Comparison of ENCODE assay signal across 13 mouse cellular contexts in genomic region chr2:27209370-27209769, GRCm38 (mm10). TPM values are rescaled to one million over a fixed set of nuclear protein-coding genes. Genes with fewer than 3 reads are reported as not detected.
DNase-seq lines count a peak whose midpoint lies in the region; ATAC-seq and TF ChIP-seq lines count a peak whose summit lies in the region.
"Had no signal": no experiment of that assay in that cellular context is flagged by ENCODE, and none has a peak within 500 bp of the region (broad histone marks: within the 10 kb centered on the region; RNA-seq: fewer than 3 reads in every experiment).

No protein-coding gene starts in this region.

- peaks cover 17% of the 10 kb centered on the region; the same call in 1 of the 2 replicates for H3K27me3 ChIP-seq in heart, embryonic 10.5 days (ENCODE audit: insufficient read depth, poor library complexity, severe bottlenecking)
- H3K27me3 ChIP-seq in lung, embryonic 14.5 days (ENCODE audit: insufficient read depth, low read length): no peaks in the 10 kb centered on the region
- H3K27me3 ChIP-seq in heart, embryonic 15.5 days: no peaks in the 10 kb centered on the region
- no peaks in the 10 kb centered on the region for H3K27me3 ChIP-seq in limb, embryonic 13.5 days

- no peaks in the 10 kb centered on the region for H3K36me3 ChIP-seq in heart, embryonic 10.5 days
- H3K36me3 ChIP-seq in lung, embryonic 14.5 days (ENCODE audit: insufficient read depth): no peaks in the 10 kb centered on the region
- H3K36me3 ChIP-seq in heart, embryonic 15.5 days: no peaks in the 10 kb centered on the region
- no peaks in the 10 kb centered on the region for H3K36me3 ChIP-seq in limb, embryonic 13.5 days

- no peaks in the 10 kb centered on the region for H3K9me3 ChIP-seq in heart, embryonic 10.5 days
- H3K9me3 ChIP-seq in lung, embryonic 14.5 days (ENCODE audit: low read depth, low read length): no peaks in the 10 kb centered on the region
- no peaks in the 10 kb centered on the region for H3K9me3 ChIP-seq in heart, embryonic 15.5 days (replicated peaks)
- no peaks in the 10 kb centered on the region for H3K9me3 ChIP-seq in limb, embryonic 13.5 days

- no peak overlapping the region for H3K9ac ChIP-seq in lung, embryonic 14.5 days
- no peak overlapping the region for H3K9ac ChIP-seq in heart, embryonic 15.5 days
- no peak overlapping the region for H3K9ac ChIP-seq in limb, embryonic 13.5 days

- 75% methylated on average over 9 of the region's 9 CpGs for WGBS in heart, embryonic 10.5 days
- WGBS in lung, embryonic 14.5 days: 53% methylated on average over 9 of the region's 9 CpGs
- 62% methylated on average over 9 of the region's 9 CpGs for WGBS in lung, adult 2 months
- 49% methylated on average over 9 of the region's 9 CpGs for WGBS in heart, embryonic 15.5 days
- WGBS in limb, embryonic 13.5 days: 50% methylated on average over 9 of the region's 9 CpGs

- ATAC-seq in lung, embryonic 14.5 days (ENCODE audit: insufficient read depth): 0 out of 2 replicates have a peak, but pooled peaks have one; percentile 16
- no peak for ATAC-seq in heart, embryonic 15.5 days (replicated peaks; ENCODE audit: insufficient number of reproducible peaks, insufficient read depth, low FRiP score, low read depth)
- ATAC-seq in limb, embryonic 13.5 days (ENCODE audit: low FRiP score, low read depth): no peak; the same call in 1 of the 2 replicates
- ATAC-seq: lung, postnatal 0 days had no signal

- peak overlapping the region; percentile 90 for H3K27ac ChIP-seq in heart, embryonic 10.5 days
- peak overlapping the region; percentile 3; the same call in 1 of the 2 replicates for H3K27ac ChIP-seq in lung, embryonic 14.5 days (ENCODE audit: low read depth)
- H3K27ac ChIP-seq in heart, embryonic 15.5 days: peak overlapping the region; percentile 84
- peak overlapping the region; percentile 44; the same call in 1 of the 2 replicates for H3K27ac ChIP-seq in limb, embryonic 13.5 days
- H3K27ac ChIP-seq: layer of hippocampus, adult 2 months had no signal

- no peak for TF ChIP-seq POLR2A in lung, adult 2 months (IDR thresholded peaks at IDR 0.05; ENCODE audit: borderline replicate concordance, extremely low read depth, low read depth, low read length)

- DNase-seq in heart, embryonic 10.5 days (ENCODE audit: low spot score): no peak
- DNase-seq in heart, postnatal 4 days: no peak
- DNase-seq in lung, embryonic 14.5 days: no peak
- DNase-seq in lung, adult 2 months: no peak
- no peak for DNase-seq in urinary bladder, postnatal 4 days (ENCODE audit: low spot score in 2 of 2)
- DNase-seq in retina, embryonic 14.5 days (ENCODE audit: low spot score): no peak
- DNase-seq: cerebellum, adult 9-10 months; right cerebral cortex, postnatal 25 days had no signal

- H3K4me3 ChIP-seq in heart, embryonic 10.5 days: peak overlapping the region; percentile 27; the same call in 1 of the 2 replicates
- H3K4me3 ChIP-seq in lung, embryonic 14.5 days (ENCODE audit: low read depth, low read length): no peak overlapping the region
- no peak overlapping the region for H3K4me3 ChIP-seq in lung, adult 2 months (replicated peaks; ENCODE audit: extremely low read depth, low read depth, low read length)
- no peak overlapping the region for H3K4me3 ChIP-seq in heart, embryonic 15.5 days
- H3K4me3 ChIP-seq in limb, embryonic 13.5 days: no peak overlapping the region
- H3K4me3 ChIP-seq: layer of hippocampus, adult 2 months; myocyte had no signal

- H3K4me2 ChIP-seq in lung, embryonic 14.5 days: no peak overlapping the region
- H3K4me2 ChIP-seq in heart, embryonic 15.5 days: peak overlapping the region; percentile 12
- no peak overlapping the region for H3K4me2 ChIP-seq in limb, embryonic 13.5 days (replicated peaks)

- TF ChIP-seq CTCF in lung, embryonic 14.5 days (IDR thresholded peaks at IDR 0.05; ENCODE audit: low read depth): no peak
- no peak for TF ChIP-seq CTCF in lung, adult 2 months (IDR thresholded peaks at IDR 0.05; ENCODE audit: insufficient read depth, low read length)

- H3K4me1 ChIP-seq in heart, embryonic 10.5 days: peaks cover 82% of the 10 kb centered on the region
- H3K4me1 ChIP-seq in lung, embryonic 14.5 days (ENCODE audit: insufficient read depth): peaks cover 15% of the 10 kb centered on the region
- H3K4me1 ChIP-seq in lung, adult 2 months (ENCODE audit: control insufficient read depth, insufficient read depth, low read length): peaks cover 6% of the 10 kb centered on the region
- H3K4me1 ChIP-seq in heart, embryonic 15.5 days (replicated peaks): peaks cover 83% of the 10 kb centered on the region
- H3K4me1 ChIP-seq in limb, embryonic 13.5 days: peaks cover 52% of the 10 kb centered on the region

RNA-seq across cellular contexts. Expression of gene Sardh, which starts 38.8 kb away (rescaled TPM):
- polyA plus RNA-seq in heart, embryonic 10.5 days (2016; fragmentation: Nextera tagmentation; extraction: Ambion mirVana): 11.8 and 13.4 TPM in 2 replicates
- total RNA-seq in heart, postnatal 4 days (2021): 10 to 100 TPM; 20.4 to 24.9 TPM
- 23.6 and 25.0 TPM in 2 replicates for polyA plus RNA-seq in lung, embryonic 14.5 days (2014; fragmentation: Nextera tagmentation; extraction: Ambion mirVana)
- 15.4 and 16.7 TPM in 2 replicates for polyA plus RNA-seq in lung, adult 2 months (2012; rRNA removed)
- 18.7 and 21.4 TPM in 2 replicates for polyA plus RNA-seq in heart, embryonic 15.5 days (2015; fragmentation: Nextera tagmentation; extraction: Ambion mirVana)
- 8.6 and 10.2 TPM in 2 replicates for polyA plus RNA-seq in limb, embryonic 13.5 days (2015; fragmentation: Nextera tagmentation; extraction: Ambion mirVana)

RNA-seq across cellular contexts. Expression of gene Dbh, which starts 44.3 kb away (rescaled TPM):
- 0.21 and 0.69 TPM in 2 replicates for polyA plus RNA-seq in heart, embryonic 10.5 days (2016; fragmentation: Nextera tagmentation; extraction: Ambion mirVana)
- 1 to 10 TPM; 1.1 to 1.8 TPM for total RNA-seq in heart, postnatal 4 days (2021)
- polyA plus RNA-seq in lung, embryonic 14.5 days (2014; fragmentation: Nextera tagmentation; extraction: Ambion mirVana): 0.20 and 0.75 TPM in 2 replicates
- polyA plus RNA-seq in lung, adult 2 months (2012; rRNA removed): 0.17 and 0.18 TPM in 2 replicates
- 0.60 and 6.5 TPM in 2 replicates for polyA plus RNA-seq in heart, embryonic 15.5 days (2015; fragmentation: Nextera tagmentation; extraction: Ambion mirVana)
- 1.2 and 1.3 TPM in 2 replicates for polyA plus RNA-seq in limb, embryonic 13.5 days (2015; fragmentation: Nextera tagmentation; extraction: Ambion mirVana)

Comparison
In these comparisons a context has a peak if more than half of its experiments do, and no peak if none do; other contexts are left out.
1. H3K27ac ChIP-seq: peak in every context shown above with its lines; median percentile 90 in heart, embryonic 10.5 days; 84 in heart, embryonic 15.5 days; 44 in limb, embryonic 13.5 days; 3 in lung, embryonic 14.5 days.